Mouse (Mus musculus) stomach, postnatal 0 days (tissue): ENCODE data around the gene Zfp629. TPM values are rescaled to one million over a fixed set of nuclear protein-coding genes. Genes with fewer than 3 reads are reported as not detected.

ENCODE experiments used
- ATAC-seq: fragments of 200-750 bp; cut with Nextera tagmentation; 2 replicates; pipeline ENCODE4 v1.8.0; 2017; ENCODE audit not compliant: low FRiP score, low TSS enrichment
- DNase-seq: peaks from one replicate; pipeline ENCODE4 v3.0.0-alpha.2; 2016; ENCODE audit warnings: low spot score
- H3K27ac ChIP-seq: fragments of 300-500 bp; sonication (generic); replicated peaks from 2 replicates; pipeline ENCODE4 v1.5.1; 2014; ENCODE audit warnings: mild to moderate bottlenecking, control low read depth
- H3K27me3 ChIP-seq: fragments of 300-500 bp; sonication (generic); 2 replicates; pipeline ENCODE4 v1.6.1; 2014; ENCODE audit warnings: low read length; ENCODE audit not compliant: control insufficient read depth, insufficient read depth
- H3K36me3 ChIP-seq: fragments of 300-500 bp; sonication (generic); 2 replicates; pipeline ENCODE4 v1.6.1; 2014; ENCODE audit warnings: low read length, mixed read lengths; ENCODE audit not compliant: control insufficient read depth, insufficient read depth
- H3K4me1 ChIP-seq: fragments of 300-500 bp; sonication (generic); replicated peaks from 2 replicates; pipeline ENCODE4 v1.6.1; 2014; ENCODE audit warnings: antibody characterized with exemption; ENCODE audit not compliant: control insufficient read depth, insufficient read depth
- H3K4me2 ChIP-seq: fragments of 300-500 bp; sonication (generic); replicated peaks from 2 replicates; pipeline ENCODE4 v1.6.1; 2014; ENCODE audit warnings: low read depth, mild to moderate bottlenecking, control low read depth, moderate library complexity
- H3K4me3 ChIP-seq: fragments of 300-500 bp; sonication (generic); 2 replicates; pipeline ENCODE4 v1.5.1; 2014; ENCODE audit warnings: low read depth, low read length, control low read depth
- H3K9ac ChIP-seq: fragments of 300-500 bp; sonication (generic); 2 replicates; pipeline ENCODE4 v1.6.1; 2014; ENCODE audit warnings: mild to moderate bottlenecking, low read length, control low read depth, mixed read lengths
- H3K9me3 ChIP-seq: fragments of 300-500 bp; sonication (generic); 2 replicates; pipeline ENCODE4 v1.6.1; 2016; ENCODE audit warnings: low read length; ENCODE audit not compliant: control insufficient read depth
- CTCF ChIP-seq: IDR thresholded peaks from 2 replicates; pipeline ENCODE4 v1.5.1; 2016; ENCODE audit warnings: antibody characterized with exemption, low read depth, mild to moderate bottlenecking, moderate library complexity
- EP300 ChIP-seq: optimal IDR thresholded peaks from 2 replicates; pipeline ENCODE3; 2016; ENCODE audit warnings: antibody characterized with exemption
- WGBS: fragments of 180-500 bp; shearing (Covaris S2); extraction: QIAGEN DNeasy Blood & Tissue Kit; methylation state at CpG from one replicate; pipeline ENCODE4 v1.1.7; 2014; 5-methylcytosine and 5-hydroxymethylcytosine counted together
- polyA plus RNA-seq: library from polyadenylated mRNA; unstranded; fragments of >200 nt; fragmentation: Nextera tagmentation; extraction: Ambion mirVana; gene quantifications from 2 replicates; pipeline ENCODE4 v1.2.1, GENCODE M21; 2015

Gene Zfp629
- polyA plus RNA-seq, 1 experiment from 2014 or later, result 3.7 TPM

DNA sequence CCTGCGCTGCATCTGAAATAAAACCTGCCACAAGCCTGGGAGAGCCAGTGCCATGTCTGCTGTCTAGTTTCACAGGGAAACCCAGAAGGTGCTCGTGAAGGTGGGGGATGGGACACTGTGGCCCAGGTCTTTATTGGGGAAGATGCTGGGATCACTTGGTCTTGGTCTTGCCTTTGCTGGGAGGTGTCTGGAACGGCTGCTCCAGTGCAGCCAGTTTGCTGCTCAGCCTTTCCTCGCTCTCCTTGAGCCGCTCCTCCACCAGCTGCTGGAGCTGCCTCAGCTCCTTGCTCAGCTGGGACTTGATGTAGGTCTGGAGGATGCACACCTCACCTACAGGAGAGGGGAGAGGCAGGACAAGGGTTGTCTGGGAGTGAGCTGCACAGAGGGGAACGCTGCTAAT is 32.3 kb downstream of the Zfp629 start:
- no peak overlapping the region for H3K4me2 ChIP-seq
- no peaks in the 10 kb centered on the region for H3K9me3 ChIP-seq
- H3K27ac ChIP-seq, result no peak overlapping the region
- H3K27me3 ChIP-seq, result no peaks in the 10 kb centered on the region
- DNase-seq (no peak), ATAC-seq (no peak)
- TF ChIP-seq EP300, result no peak
- no peak for TF ChIP-seq CTCF
- peaks cover 20% of the 10 kb centered on the region for H3K36me3 ChIP-seq
- WGBS, result 92% methylated on average over 6 of the region's 6 CpGs
- no peak overlapping the region for H3K9ac ChIP-seq
- no peaks in the 10 kb centered on the region for H3K4me1 ChIP-seq
- no peak overlapping the region for H3K4me3 ChIP-seq

DNA sequence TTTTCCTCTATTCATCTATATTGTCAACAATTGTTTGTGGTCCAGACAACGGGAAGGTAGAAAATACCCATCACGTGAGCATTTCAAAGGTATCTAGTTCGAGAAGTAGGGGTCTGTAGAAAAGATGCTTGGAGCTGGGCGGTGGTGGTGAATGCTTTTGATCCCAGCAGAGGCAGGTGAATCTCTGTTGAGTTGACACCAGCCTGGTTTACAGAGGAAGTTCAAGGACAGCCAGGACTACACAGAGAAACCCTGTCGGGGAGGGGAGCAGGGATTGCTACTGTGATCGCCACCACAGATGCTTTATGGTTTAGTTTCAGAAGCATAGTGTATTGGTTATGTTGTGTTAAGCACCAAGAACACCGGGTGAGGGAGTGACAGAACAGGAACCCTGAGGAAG is 41.5 kb downstream of the Zfp629 start:
- Histone ChIP-seq H3K9ac (peak overlapping the region; percentile 78), H3K36me3 (peaks cover 5% of the 10 kb centered on the region; the same call in 1 of the 2 replicates), H3K27me3 (no peaks in the 10 kb centered on the region), H3K27ac (no peak overlapping the region), H3K9me3 (no peaks in the 10 kb centered on the region), H3K4me3 (peak overlapping the region; percentile 71), H3K4me2 (peak overlapping the region; percentile 95), H3K4me1 (no peaks in the 10 kb centered on the region)
- no peak for ATAC-seq
- 10% methylated on average over 7 of the region's 7 CpGs for WGBS
- no peak for DNase-seq
- TF ChIP-seq EP300 (no peak), CTCF (no peak)

DNA sequence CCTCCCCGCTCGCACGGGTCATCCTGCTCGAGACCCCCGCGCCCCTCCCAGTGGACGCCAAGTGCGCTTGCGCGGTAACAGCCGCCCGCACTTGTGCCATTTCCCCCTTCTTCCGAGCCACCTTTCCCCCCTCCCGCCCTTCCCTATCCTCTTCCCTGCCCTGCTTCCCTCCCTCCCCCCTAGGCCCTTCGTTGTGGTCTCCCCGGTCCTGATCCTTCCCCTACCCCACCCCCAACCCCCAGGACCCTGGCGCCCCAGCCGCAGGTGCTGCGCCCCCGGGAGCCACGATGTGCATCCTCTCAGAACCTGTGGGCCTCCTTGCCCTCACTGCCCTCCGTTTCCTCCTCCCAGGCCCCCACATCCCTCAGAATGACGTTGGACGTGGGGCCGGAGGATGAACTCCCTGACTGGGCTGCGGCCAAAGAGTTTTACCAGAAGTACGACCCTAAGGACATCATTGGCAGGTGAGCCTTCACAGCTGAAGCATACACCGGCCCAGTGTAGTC is 42.0 kb downstream of the Zfp629 start:
- Histone ChIP-seq H3K36me3 (peaks cover 5% of the 10 kb centered on the region; the same call in 1 of the 2 replicates), H3K4me2 (peak overlapping the region; percentile 95), H3K27me3 (no peaks in the 10 kb centered on the region), H3K4me3 (peak overlapping the region; percentile 71), H3K27ac (peak overlapping the region; percentile 71), H3K4me1 (no peaks in the 10 kb centered on the region), H3K9me3 (no peaks in the 10 kb centered on the region), H3K9ac (peak overlapping the region; percentile 78)
- TF ChIP-seq CTCF (no peak), EP300 (no peak)
- DNase-seq (no peak), ATAC-seq (peak; percentile 24)
- 1% methylated on average over 25 of the region's 28 CpGs for WGBS

DNA sequence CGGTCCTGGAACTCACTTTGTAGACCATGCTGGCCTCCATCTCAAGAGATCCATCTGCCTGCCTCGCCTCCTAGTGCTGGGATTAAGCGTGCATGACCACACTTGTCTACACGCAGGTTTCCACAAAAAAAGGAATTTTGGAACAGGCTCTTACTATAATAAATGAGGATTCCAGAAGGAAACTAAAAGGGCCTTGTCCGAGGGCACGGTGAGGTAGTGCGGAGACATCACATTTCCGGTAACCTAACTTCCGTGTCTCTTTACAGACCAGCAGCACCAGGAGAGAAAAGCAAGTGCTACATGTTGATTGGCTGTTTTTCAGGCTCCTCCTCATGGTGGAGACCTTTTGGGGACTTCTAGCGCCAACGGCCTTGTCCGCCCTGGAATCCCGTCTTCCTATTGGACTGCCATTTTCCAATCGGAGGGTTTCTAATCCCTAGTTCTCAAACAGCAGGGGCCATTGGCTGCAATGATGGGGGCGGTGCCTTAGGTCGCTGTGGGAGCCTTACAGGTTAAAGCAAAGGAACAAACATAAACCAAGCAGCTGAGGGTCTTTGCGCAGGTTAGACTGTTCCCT is 42.6 kb downstream of the Zfp629 start, which contains the start of gene Phkg2:
TSS of gene Phkg2 (plus strand) at position 446 of the 577 bp plus-strand sequence.
- ATAC-seq (peak; percentile 99), DNase-seq (peak; percentile 92)
- H3K36me3 ChIP-seq, result peaks cover 4% of the 10 kb centered on the region; the same call in 1 of the 2 replicates
- H3K27me3 ChIP-seq, result no peaks in the 10 kb centered on the region
- peak within 1 kb of the TSS; percentile 95 for H3K4me2 ChIP-seq
- WGBS, result under 1% methylated on average over 17 of the region's 17 CpGs
- H3K9me3 ChIP-seq, result no peaks in the 10 kb centered on the region
- TF ChIP-seq EP300 (no peak), CTCF (0 out of 2 replicates have a peak, but pooled peaks have one; percentile 3)
- peak within 1 kb of the TSS; percentile 78 for H3K9ac ChIP-seq
- peak within 1 kb of the TSS; percentile 71 for H3K27ac ChIP-seq
- peak within 1 kb of the TSS; percentile 71 for H3K4me3 ChIP-seq
- no peaks in the 10 kb centered on the region for H3K4me1 ChIP-seq

DNA sequence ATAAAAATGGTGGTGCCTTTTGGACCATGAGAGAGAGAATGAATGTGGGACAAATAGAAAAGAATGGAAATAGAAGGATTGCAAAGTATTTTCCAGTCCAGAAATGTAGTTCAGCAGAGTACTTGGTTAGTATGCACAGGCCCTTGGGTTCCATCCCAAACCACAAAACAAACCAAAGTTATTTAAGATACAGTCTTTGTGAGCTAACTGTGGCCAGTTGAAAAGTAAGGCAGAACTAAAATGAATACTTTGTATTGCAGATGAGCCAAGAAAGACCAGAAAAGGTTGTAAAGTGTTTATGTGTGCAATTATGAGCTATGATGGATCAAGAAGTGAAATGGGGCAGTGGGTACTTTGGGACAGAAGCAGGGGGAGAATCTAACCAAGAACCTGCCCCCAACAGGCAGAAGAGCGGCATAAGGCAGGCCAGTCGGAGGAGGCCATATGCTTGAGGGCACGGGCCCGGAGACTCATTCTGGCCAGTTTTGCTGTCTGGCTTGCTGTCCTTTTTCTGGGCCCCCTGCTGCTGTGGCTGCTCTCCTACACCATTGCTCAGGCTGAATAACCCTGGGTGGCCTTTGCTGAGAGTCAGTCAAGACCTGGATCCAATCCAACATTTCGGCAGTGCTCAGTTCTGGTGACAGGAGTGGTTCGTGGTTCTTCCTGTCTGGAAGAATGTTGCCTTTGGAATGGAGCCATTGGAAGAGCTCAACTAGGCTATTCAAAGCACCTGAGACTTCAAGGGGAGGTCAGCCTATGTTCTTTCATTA is 51.0 kb downstream of the Zfp629 start:
- Histone ChIP-seq H3K4me3 (no peak overlapping the region), H3K4me2 (no peak overlapping the region), H3K9ac (no peak overlapping the region), H3K9me3 (no peaks in the 10 kb centered on the region), H3K27me3 (no peaks in the 10 kb centered on the region), H3K27ac (no peak overlapping the region), H3K4me1 (no peaks in the 10 kb centered on the region), H3K36me3 (peaks cover 14% of the 10 kb centered on the region)
- 69% methylated on average over 6 of the region's 6 CpGs for WGBS
- ATAC-seq (no peak), DNase-seq (no peak)
- TF ChIP-seq EP300 (no peak), CTCF (no peak)
